Mouse (Mus musculus) megakaryocyte progenitor cell, adult 5-6 weeks (primary cell): ENCODE results near the gene Maml3. TPM values are rescaled to one million over a fixed set of nuclear protein-coding genes. Genes with fewer than 3 reads are reported as not detected.

Experiments
- ATAC-seq: replicated peaks from 2 replicates; pipeline ENCODE4 v1.8.0; 2016; ENCODE audit warnings: mild to moderate bottlenecking, moderate TSS enrichment, inconsistent platforms; ENCODE audit not compliant: poor library complexity
- total RNA-seq, 2 experiments: library from RNA; stranded (forward) in 1 of 2; stranded (reverse) in 1 of 2; fragments of 157-497, 149-512 nt in 1 of 2; fragments of 200-1000 nt in 1 of 2; gene quantifications; 2 replicates each; pipeline versions ENCODE4 v1.2.3 to v1.2.4; 2015 to 2017

The Maml3 gene
- total RNA-seq (2015) (7.8 and 9.5 TPM in 2 replicates), total RNA-seq (2017) (5.9 and 7.9 TPM in 2 replicates)

DNA sequence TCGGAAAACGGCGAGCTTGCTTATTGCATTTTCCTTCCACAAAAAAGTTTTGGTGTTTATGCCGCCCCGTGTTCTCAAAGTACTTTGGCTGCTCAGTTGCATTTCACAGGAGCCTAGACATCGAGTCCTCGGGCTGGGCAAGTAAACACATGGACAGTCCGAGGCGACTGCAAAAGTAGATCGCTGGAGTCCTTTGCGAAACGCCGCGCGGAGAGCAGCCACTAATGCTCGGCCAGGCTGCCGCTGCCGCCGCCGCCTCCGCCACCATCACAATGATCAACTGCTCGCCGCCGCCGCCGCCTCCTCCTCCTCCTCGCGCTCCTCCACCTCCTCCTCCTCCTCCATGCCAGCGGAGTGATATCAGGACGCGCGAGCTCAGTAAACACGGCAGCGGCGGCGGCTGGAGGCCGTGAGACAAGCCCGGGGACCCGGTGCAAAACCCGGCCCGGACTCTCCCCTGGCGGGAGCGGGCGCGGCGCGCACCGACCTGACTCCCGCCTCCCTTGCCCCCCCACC, at the start of gene Maml3:
TSS of gene Maml3 (minus strand) at position 441 of the 516 bp plus-strand sequence.
- ATAC-seq, result peak; percentile 54

DNA sequence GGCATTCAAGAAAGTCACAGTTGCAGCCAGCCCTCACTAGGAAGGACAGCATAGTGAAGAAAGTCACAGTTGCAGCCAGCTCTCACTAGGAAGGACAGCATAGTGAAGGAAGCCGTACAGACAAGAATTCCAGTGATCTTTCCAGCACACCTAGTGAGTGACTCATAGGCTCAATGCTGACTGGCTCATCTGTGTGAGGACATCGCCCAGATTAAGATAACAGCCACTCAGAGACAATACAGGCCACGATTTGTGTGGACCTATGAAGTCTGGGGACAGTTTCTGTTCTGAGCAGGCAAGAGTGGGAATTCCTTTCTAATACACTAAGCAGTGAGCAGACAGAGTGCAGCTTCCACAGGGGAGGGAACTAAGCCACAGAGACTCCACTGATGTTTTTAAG, 46.3 kb upstream of the Maml3 start:
- ATAC-seq, result no peak

DNA sequence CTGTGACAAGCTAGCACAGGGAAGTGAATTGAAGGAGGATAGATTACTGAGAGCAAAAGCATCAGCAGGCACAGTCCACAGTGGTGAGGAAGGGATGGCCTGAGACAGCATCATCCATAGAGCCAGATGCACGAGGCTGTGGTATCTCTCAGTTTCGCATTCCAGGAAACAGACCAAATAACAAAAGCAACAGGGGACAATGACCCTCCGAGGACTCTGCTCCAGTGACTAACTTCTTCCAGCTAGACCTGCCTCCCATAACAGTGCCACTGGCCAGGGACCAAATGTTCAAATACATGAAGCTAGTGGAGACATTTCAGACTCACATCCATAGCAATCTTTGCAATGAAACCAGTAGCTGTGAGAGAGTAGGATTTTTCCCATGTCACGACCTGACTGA, 43.4 kb upstream of the Maml3 start:
- no peak for ATAC-seq

DNA sequence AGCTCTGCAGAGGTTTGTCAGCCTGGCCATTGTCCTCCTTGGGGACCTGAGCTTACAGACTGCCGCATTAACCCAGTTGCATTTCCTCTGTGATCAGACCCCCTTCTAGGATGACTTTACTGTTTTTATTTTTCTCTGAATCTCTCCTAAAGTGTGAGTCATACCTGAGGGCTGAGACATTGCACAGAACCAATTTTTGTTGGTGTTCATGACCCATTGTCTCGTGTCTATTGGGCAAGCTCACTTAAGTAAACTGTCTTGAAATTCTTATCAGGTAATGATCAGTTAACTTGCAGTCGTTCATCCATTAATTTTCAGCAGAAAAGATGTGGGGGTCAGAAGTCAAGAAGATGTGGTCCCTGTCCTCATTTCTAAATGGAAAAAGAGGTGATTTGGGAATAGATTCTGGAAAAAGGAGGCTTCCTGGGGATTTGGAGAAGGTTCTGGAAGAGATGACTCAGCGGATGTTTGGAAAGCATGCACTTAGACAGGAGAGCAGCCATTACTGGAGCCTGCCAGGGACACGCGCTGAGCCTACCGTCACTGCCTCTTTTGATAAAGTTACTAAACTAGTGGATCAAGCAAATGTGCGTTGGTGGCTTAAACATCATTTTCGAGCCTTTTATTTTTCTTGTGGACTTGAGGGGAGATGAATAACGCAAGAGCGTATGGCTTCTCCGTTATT, 40.0 kb upstream of the Maml3 start:
- no peak for ATAC-seq

DNA sequence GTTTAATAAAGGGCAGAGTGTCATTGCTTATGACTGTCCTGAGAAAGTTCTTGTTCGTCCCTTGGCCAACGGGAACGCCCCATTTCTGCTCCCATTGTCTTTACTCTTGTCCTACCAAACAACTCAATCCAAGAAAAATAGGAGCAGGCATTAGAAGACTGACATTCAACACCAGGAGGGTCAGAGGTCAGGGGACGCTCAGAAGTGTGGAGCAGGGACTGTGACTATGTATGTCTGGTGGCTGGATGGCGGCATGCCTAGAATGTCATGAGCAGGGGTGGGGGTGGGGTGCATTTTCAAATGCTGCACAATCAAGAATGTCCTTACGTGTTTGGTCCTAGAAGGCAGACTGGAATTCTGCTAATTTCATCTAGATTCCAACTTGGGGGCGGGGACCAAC, 38.1 kb upstream of the Maml3 start:
- ATAC-seq, result no peak

DNA sequence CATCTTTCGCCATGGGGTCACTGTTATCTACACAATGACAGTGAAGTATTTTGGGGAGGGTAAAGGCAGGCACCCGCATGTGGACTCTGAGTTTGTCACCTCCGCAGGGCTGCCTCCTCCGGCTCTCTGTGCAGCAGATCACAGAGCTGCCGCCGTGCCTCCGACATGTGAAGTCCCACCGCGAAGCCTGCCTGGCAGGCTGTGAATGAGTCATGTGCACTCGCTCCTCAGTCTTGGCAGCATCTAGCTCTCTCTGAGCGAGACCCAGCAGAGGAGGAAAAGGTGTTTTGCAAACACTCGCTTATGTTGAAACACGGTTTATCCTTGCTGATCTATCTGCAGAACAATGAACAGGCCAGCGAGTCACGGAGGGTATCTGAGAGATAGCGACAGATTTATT, 35.3 kb upstream of the Maml3 start:
- ATAC-seq, result peak; percentile 50; the same call in 1 of the 2 replicates

DNA sequence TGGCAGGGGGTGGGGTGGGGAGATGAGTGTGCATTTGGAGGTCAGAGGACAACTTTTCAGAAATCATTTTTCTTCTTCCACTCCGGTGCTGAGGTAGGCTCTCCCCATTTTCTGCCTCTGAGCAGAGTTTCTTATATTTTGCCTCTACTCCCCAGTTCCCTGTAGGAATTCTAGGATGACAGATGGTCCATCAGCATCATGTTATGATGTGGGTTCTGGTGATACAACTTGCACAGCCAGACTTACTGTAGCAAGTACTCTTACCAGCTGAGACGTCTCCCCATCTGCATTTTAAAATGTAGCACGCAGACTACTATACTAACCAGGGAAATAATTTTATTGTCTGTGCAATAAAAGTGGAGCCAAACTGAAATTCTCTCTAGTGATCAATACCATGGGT, 20.5 kb upstream of the Maml3 start:
- no peak for ATAC-seq

DNA sequence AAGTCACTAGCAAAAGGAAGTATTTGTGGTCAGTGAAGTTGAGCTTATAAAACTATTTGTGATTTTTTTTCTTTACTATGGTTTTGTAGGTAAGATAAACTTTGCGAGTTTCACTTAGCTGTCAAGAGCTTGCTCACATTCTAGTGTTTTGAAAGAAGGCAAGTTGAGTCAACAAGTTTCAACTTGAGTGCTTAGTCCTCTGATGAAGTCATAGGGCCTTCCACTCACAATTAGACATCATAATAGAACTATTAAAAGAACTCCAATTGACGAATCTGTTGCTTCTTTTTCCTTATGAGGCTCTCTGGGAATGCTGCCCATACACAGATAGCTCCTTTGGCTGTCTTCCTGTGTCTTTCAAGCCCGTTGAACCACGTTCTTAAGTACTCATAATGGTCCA, 16.0 kb upstream of the Maml3 start:
- no peak for ATAC-seq

DNA sequence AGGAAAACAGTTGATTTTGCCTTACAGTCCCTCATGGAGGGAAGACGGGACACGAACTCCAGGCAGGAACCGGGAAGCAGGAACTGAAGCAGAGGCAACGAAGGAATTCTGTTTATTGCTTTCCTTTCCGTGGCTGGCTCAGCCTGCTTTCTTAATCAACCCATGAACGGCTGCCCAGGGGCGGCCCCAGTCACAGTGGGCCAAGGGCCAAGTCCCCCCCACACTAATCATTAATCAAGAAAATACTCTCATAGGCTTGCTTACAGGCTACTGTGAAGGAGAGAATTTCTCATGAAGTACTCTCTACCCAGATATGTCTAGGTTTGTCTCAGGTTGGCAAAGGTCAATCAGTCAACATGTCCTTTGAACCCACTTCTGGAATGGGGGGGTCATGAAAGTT, 14.3 kb upstream of the Maml3 start:
- ATAC-seq, result no peak

DNA sequence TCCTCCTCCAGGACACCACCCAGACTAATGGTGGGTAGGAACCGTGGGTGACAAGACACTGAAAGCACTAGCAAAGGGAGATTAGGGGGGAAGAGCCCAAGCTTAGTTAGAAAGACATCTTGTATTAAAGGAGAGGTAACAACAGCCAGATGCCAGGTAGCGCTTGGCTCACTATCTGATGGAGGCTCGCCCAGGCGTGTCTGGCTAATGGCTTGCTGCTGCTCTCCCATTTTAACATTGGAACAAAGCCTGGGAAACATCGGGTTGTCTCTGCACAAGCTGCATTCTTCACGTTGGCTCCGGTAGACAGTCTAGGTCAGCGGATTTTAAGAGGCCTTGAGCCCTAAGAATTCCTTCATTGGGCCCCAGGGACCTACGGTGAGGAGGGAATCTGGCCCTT, 10.5 kb upstream of the Maml3 start:
- no peak for ATAC-seq

DNA sequence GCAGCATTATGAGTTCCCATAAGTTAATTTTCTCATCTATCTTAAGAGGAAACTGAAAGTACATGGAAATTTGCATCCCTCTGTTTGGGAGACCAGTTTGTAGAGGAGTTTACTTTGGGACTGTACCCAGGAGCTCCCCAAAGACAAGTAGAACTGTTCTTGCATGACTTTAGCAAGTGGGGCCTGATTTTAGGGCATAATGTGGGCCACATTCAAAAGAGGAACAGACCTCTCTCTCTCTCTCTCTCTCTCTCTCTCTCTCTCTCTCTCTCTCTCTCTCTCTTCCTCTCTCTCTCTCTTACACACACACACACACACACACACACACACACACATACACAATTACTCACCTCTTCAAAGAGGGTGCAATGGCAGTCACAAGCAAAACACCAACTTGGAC, 3.2 kb upstream of the Maml3 start:
- ATAC-seq, result no peak

DNA sequence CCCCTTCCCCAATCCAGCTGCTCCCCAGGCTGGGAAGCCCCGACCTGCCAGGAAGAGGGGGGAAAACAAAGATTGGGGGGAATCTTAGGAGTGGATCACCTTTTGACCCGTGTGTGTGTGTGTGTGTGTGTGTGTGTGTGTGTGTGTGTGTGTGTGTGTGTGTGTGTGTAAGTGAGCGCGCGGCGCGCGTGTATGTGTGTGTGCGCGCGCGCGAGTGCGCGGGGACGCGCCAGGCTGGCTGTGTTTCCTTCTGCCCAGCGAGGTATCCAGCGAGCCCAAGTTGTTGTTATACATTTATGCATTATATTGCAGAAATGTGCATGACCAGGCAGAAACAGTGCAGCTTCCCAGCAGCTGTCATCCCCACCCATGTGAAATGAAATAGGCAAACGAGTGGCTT, 280 bp upstream of the Maml3 start:
- ATAC-seq, result peak; percentile 13; the same call in 1 of the 2 replicates

DNA sequence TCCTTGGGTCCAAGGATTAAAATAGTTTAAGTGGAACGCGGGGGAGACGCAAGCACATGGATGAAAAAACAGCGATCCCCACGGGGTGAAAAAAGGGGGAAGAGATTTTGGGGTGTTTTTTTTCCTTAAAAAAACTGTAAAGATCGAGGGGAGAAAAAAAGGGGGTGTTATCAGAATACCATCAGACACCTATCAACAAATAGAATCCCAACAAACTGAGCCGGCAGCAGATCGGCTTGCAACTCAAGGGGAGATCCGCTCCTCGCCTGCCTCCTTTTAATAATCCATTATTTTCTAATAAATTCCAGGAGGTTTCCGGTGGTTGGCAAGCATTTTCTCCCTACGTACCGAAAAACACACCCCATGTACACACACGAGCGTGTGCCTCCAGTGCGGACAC, 668 bp downstream of the Maml3 start:
- no peak for ATAC-seq

DNA sequence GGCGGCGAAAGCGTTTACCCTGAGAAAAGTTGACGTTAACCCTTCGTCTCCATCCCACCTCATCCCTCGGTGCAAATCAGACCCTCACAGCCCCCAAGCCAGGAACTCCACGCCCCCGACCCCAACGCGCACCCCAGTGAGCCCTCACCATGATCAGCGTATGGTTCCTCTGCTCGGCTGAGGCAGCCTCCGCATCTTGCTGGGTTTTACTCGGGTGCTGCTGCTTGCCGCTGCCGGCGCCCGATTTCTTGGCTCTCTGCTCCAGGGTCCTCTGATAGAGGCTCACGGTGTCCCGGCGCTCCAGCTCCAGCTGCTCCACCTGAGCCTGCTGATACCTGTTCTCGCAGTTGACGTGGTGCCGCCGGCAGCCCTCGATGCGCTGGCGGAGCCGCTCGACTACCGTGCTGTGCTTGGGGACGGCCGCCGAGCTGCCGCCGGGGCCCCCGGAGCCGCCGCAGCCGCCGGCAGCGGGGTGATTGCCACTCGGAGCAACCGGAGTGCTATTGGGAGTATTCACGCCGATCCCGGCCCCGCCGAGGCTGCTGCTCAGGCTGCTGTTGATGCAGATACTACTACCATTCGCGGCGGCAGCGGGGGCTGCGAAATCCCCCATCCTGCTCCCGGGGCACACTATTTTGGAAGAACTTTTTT, 1.2 kb downstream of the Maml3 start:
- no peak for ATAC-seq

DNA sequence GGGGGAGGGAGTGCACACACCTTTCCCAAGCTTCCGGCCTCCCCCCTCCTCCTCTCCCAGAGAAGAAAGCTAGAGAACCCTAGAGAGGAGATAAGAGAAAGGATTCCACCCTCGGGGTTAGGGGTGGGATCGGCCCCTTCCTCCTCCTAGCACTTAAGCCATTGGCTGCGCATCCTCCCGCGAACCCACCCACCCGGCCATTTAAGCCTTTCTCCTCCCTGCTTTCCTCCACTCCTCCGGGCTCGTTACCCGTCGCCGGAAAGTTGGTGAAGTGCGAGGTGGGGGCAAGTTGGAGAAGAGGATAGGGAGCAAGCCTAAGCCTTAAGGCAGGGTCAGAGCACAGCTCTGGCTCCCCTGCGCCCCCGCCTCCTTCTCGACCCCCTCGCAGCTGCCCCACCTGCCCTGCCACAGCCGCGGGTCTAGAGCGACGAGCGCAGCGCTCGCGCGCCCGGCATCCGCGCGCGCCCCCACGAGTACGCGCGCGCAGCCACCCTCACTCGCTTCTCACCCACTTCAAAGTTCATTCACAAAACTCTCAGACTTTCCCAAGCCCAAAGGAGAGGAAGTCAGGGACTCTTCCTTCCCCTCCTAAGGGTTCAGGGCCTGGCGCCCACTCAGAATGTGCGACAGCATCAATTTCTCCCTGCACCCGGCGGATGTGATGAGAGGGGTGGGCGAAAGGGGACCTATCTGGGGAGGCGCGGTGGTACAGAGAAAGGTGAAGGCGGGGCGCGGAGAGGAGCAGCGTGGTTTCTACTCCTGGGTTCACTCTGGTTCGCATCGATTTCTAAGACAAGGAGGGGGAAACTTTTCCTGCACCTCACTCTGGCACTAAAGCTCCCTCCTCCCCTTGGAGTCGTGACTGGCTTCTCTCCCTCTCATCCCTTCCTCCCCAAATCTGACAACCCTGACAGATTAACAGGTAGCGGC, 2.0 kb downstream of the Maml3 start:
- ATAC-seq, result peak; percentile 51

DNA sequence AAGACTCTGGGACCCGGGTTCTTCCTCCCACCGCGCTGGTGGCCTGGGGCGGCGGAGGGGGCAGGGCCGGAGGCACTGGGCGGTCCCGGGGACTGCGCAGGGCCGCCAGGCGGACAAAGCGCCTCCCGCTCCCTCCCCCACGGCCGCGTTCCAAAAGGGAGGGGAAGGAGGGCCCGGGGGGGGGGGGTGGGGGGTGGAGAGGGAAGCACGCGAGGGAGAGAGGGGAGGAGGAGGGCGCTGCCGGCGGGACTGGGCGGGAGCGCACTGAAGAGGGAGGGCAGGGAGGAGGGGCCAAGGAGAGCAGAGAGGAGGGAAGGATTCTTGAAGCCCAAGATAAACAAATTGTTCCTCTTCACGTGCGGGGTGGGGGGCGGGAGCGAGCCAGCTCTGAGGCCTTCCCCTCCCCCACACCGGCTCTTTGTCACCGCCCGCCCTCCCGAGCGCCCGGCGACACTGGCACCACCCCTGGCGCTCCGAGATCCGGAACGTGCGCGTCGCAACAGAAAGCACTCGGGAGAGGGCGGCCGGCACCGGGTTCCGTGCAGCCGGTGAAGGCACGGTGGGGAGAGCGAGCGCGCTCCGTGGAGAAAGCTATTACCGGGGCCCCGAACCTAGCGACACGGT, 2.8 kb downstream of the Maml3 start:
- peak; percentile 64 for ATAC-seq

DNA sequence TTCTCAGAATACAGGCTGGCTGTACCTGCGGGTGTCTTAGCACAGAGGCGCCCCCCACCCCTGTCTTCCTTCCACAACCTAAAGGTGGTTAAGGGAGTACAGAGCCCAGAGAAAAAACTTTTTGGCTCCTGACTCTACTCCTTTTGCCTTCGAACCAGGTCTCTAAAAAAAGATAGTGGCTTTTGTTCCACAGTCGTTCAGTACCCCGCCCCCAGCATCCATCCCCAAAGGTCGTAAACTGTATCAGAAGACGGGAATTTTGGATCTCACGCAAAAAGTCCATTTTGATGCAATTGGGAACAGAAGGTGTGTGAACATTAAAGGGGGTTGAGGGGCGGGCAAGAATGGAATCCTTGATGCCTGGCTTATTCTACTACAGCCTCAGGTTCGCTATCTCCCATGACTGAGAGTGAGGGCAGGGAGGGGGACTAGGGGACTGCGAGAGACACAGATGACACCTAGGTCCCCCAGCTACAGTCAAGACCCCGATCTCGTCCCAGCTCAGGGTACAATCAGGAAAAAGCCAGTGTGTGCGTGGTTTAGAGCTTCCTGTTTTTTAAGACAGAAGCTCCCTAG, 3.4 kb downstream of the Maml3 start:
- no peak for ATAC-seq

DNA sequence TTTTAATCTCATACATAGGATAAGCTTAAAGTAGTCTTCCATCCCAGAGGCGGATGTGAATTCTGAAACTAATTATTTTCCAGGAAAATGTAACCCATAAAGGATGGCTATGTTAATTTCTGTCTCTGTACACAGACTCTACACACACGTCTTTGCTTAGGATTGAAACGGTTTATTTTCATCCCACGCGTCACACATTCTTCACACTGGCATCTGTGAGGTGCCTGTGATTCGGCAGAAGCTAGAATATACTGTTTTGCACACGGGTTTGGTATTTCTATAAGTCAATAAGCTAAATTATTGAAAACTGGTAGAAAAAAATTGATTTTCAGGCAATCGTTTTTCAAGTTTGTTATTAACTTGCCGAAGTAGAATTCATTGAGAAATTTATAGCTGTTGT, 4.0 kb downstream of the Maml3 start:
- ATAC-seq, result no peak

DNA sequence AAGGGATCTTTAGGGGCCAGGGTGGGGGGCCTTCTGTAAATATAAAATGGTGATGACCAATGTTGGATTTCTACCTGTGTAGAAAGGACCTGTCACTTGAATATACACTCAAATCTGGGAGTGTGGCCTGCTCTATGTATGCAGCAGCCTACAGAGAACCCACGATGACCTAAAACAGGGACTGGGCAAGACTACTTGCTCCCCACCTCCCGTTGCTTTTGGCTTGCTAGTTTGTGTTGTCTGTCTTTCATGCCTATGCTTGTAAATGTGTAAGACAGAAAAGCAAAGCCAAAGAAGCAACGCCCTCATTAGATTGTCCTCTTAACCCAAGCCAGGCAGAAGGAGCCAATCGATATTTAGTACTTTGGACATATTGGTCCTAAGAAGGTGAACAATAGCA, 4.6 kb downstream of the Maml3 start:
- no peak for ATAC-seq

DNA sequence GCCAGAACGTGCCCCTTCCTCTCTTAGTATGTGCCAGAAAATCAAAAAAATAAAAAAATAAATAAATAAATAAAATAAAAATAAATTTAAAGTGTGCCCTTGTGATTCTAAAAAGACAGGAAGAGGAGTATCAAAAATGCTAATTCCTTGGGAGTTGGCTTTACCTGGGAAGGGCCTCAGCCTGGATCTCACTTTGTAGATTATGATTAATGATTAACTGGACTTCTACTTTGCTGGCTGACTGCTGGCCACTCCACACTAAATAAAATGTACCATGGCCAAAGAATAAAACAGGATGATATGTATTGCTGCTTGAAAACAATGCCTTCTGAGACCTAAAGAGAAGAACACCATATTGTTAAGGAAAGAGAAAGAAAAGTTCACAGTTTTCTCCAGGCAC, 5.6 kb downstream of the Maml3 start:
- ATAC-seq, result no peak
